Mouse (Mus musculus) intestine, embryonic 14.5 days (tissue): Measurements from ENCODE around the gene Crcp. TPM values are rescaled to one million over a fixed set of nuclear protein-coding genes. Genes with fewer than 3 reads are reported as not detected.

Experiments
- ATAC-seq: fragments of 200-750 bp; cut with Nextera tagmentation; replicated peaks from 2 replicates; pipeline ENCODE4 v1.8.0; 2017; ENCODE audit warnings: low read depth, moderate number of reproducible peaks, moderate TSS enrichment, moderate library complexity; ENCODE audit not compliant: low FRiP score, low TSS enrichment
- DNase-seq: peaks from one replicate; pipeline ENCODE4 v3.0.0-alpha.2; 2018; ENCODE audit warnings: low spot score
- H3K27ac ChIP-seq: fragments of 300-500 bp; sonication (generic); 2 replicates; pipeline ENCODE4 v1.5.1; 2014; ENCODE audit warnings: low read depth, mild to moderate bottlenecking, control low read depth
- H3K27me3 ChIP-seq: fragments of 300-500 bp; sonication (generic); replicated peaks from 2 replicates; pipeline ENCODE4 v1.6.1; 2014; ENCODE audit warnings: low read length, control low read depth; ENCODE audit not compliant: control insufficient read depth, insufficient read depth
- H3K36me3 ChIP-seq: fragments of 300-500 bp; sonication (generic); 2 replicates; pipeline ENCODE4 v1.6.1; 2014; ENCODE audit warnings: low read length, control low read depth; ENCODE audit not compliant: control insufficient read depth, insufficient read depth
- H3K4me1 ChIP-seq: fragments of 300-500 bp; sonication (generic); replicated peaks from 2 replicates; pipeline ENCODE4 v1.6.1; 2014; ENCODE audit warnings: low read length, control low read depth, mixed read lengths; ENCODE audit not compliant: control insufficient read depth, insufficient read depth
- H3K4me2 ChIP-seq: fragments of 300-500 bp; sonication (generic); 2 replicates; pipeline ENCODE4 v1.6.1; 2014; ENCODE audit warnings: low read length
- H3K4me3 ChIP-seq: fragments of 300-500 bp; sonication (generic); 2 replicates; pipeline ENCODE4 v1.5.1; 2014; ENCODE audit warnings: low read depth, low read length, control low read depth, mixed read lengths
- H3K9ac ChIP-seq: fragments of 300-500 bp; sonication (generic); 2 replicates; pipeline ENCODE4 v1.6.1; 2014; ENCODE audit warnings: mild to moderate bottlenecking, low read length
- H3K9me3 ChIP-seq: fragments of 300-500 bp; sonication (generic); 2 replicates; pipeline ENCODE4 v1.6.1; 2016; ENCODE audit warnings: low read length, control low read depth; ENCODE audit not compliant: control insufficient read depth
- WGBS: fragments of 180-500 bp; shearing (Covaris S2); extraction: QIAGEN DNeasy Blood & Tissue Kit; methylation state at CpG from one replicate; pipeline ENCODE4 v1.1.7; 2014; 5-methylcytosine and 5-hydroxymethylcytosine counted together
- polyA plus RNA-seq: library from polyadenylated mRNA; unstranded; fragments of >200 nt; fragmentation: Nextera tagmentation; extraction: Ambion mirVana; gene quantifications from 2 replicates; pipeline ENCODE4 v1.2.1, GENCODE M21; 2014

Crcp gene
- polyA plus RNA-seq, 1 experiment from 2014 or later, result 19.7 TPM

GRCm38 (mm10) chr5:130081181-130081881 lies 52.2 kb downstream of the Crcp start:
- Histone ChIP-seq H3K9me3 (peaks cover 4% of the 10 kb centered on the region; the same call in 1 of the 2 replicates), H3K9ac (no peak overlapping the region), H3K27ac (no peak overlapping the region), H3K4me2 (no peak overlapping the region), H3K36me3 (no peaks in the 10 kb centered on the region), H3K27me3 (no peaks in the 10 kb centered on the region), H3K4me1 (no peaks in the 10 kb centered on the region; the same call in 1 of the 2 replicates), H3K4me3 (no peak overlapping the region)
- ATAC-seq (no peak), DNase-seq (no peak)
- 98% methylated on average over 8 of the region's 8 CpGs for WGBS

GRCm38 (mm10) chr5:130082431-130082830 lies 53.3 kb downstream of the Crcp start:
- Histone ChIP-seq H3K36me3 (no peaks in the 10 kb centered on the region), H3K4me1 (no peaks in the 10 kb centered on the region; the same call in 1 of the 2 replicates), H3K4me2 (no peak overlapping the region), H3K27ac (no peak overlapping the region), H3K27me3 (no peaks in the 10 kb centered on the region), H3K4me3 (no peak overlapping the region), H3K9ac (no peak overlapping the region), H3K9me3 (peaks cover 4% of the 10 kb centered on the region; the same call in 1 of the 2 replicates)
- no peak for ATAC-seq
- 87% methylated on average over 4 of the region's 4 CpGs for WGBS
- DNase-seq, result no peak

GRCm38 (mm10) chr5:130084271-130084670 lies 55.2 kb downstream of the Crcp start:
- H3K27ac ChIP-seq, result no peak overlapping the region
- no peak for DNase-seq
- no peak overlapping the region for H3K4me2 ChIP-seq
- no peak for ATAC-seq
- no peak overlapping the region for H3K4me3 ChIP-seq
- no peak overlapping the region for H3K9ac ChIP-seq
- no peaks in the 10 kb centered on the region for H3K27me3 ChIP-seq
- no peaks in the 10 kb centered on the region; the same call in 1 of the 2 replicates for H3K4me1 ChIP-seq
- 81% methylated on average over 3 of the region's 3 CpGs for WGBS
- H3K36me3 ChIP-seq, result no peaks in the 10 kb centered on the region
- H3K9me3 ChIP-seq, result peaks cover 4% of the 10 kb centered on the region; the same call in 1 of the 2 replicates

- Histone ChIP-seq H3K36me3 (peaks cover 4% of the 10 kb centered on the region; the same call in 1 of the 2 replicates), H3K9ac (no peak overlapping the region), H3K27me3 (no peaks in the 10 kb centered on the region), H3K4me1 (no peaks in the 10 kb centered on the region), H3K27ac (no peak overlapping the region), H3K4me2 (no peak overlapping the region), H3K9me3 (no peaks in the 10 kb centered on the region), H3K4me3 (no peak overlapping the region)
- ATAC-seq (no peak), DNase-seq (no peak)
- WGBS, result 88% methylated on average over 7 of the region's 7 CpGs
These were observed 58.9 kb downstream of the Crcp start for GRCm38 (mm10) chr5:130088008-130088407.

GRCm38 (mm10) chr5:130088612-130089011 lies 59.5 kb downstream of the Crcp start:
- Histone ChIP-seq H3K4me3 (no peak overlapping the region), H3K9me3 (no peaks in the 10 kb centered on the region), H3K9ac (no peak overlapping the region), H3K27me3 (no peaks in the 10 kb centered on the region), H3K4me1 (no peaks in the 10 kb centered on the region), H3K27ac (no peak overlapping the region), H3K4me2 (no peak overlapping the region), H3K36me3 (peaks cover 4% of the 10 kb centered on the region; the same call in 1 of the 2 replicates)
- ATAC-seq (no peak), DNase-seq (no peak)
- WGBS, result 86% methylated on average over 4 of the region's 4 CpGs

GRCm38 (mm10) chr5:130089177-130089576 lies 60.1 kb downstream of the Crcp start:
- no peaks in the 10 kb centered on the region for H3K27me3 ChIP-seq
- DNase-seq (no peak), ATAC-seq (no peak)
- peaks cover 4% of the 10 kb centered on the region; the same call in 1 of the 2 replicates for H3K36me3 ChIP-seq
- H3K9ac ChIP-seq, result no peak overlapping the region
- H3K9me3 ChIP-seq, result no peaks in the 10 kb centered on the region
- 77% methylated on average over 7 of the region's 7 CpGs for WGBS
- H3K27ac ChIP-seq, result no peak overlapping the region
- no peak overlapping the region for H3K4me3 ChIP-seq
- H3K4me2 ChIP-seq, result no peak overlapping the region
- H3K4me1 ChIP-seq, result no peaks in the 10 kb centered on the region

GRCm38 (mm10) chr5:130089626-130090393 lies 60.7 kb downstream of the Crcp start:
- Histone ChIP-seq H3K4me1 (no peaks in the 10 kb centered on the region), H3K4me3 (no peak overlapping the region), H3K9ac (no peak overlapping the region), H3K27ac (no peak overlapping the region), H3K9me3 (no peaks in the 10 kb centered on the region), H3K36me3 (peaks cover 4% of the 10 kb centered on the region; the same call in 1 of the 2 replicates), H3K27me3 (no peaks in the 10 kb centered on the region), H3K4me2 (no peak overlapping the region)
- WGBS, result 72% methylated on average over 18 of the region's 18 CpGs
- DNase-seq (no peak), ATAC-seq (no peak)

- no peak for ATAC-seq
- Histone ChIP-seq H3K27ac (no peak overlapping the region), H3K27me3 (no peaks in the 10 kb centered on the region), H3K36me3 (peaks cover 4% of the 10 kb centered on the region), H3K4me2 (no peak overlapping the region), H3K4me1 (no peaks in the 10 kb centered on the region), H3K9ac (no peak overlapping the region), H3K9me3 (no peaks in the 10 kb centered on the region), H3K4me3 (no peak overlapping the region)
- DNase-seq, result no peak
- WGBS, result 72% methylated on average over 12 of the region's 12 CpGs
These were observed 67.7 kb downstream of the Crcp start for GRCm38 (mm10) chr5:130096754-130097153.
